Comparison of ENCODE assay signal across 8 mouse cellular contexts in the genomic region with DNA sequence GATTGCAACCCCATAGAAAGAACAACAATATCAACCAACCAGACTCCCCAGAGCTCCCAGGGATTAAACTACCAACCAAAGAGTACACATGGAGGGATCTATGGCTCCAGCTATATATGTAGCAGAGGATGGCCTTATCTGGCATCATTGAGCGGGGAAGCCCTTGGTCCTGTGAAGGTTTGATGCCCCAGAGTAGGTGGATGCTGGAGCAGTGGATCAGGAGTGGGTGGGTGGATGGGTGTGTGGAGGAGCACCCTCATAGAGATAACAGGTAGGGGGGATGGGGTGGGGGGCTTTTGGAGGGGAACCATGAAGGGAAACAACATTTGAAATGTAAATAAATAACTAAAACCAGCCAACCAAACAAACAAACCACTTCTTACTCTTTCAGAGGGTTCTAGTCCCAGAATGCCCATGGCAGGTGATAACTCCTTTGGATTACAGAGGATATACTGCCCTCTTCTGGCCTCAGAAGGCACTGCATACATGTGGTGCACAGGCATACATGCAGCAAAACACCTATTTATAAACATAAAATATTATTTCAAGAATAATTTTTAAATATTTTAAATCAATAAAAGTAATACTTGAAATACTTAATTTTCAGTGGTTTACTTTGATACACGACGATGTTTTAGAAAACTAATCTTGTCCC.
DNase-seq lines count a peak whose midpoint lies in the region; ATAC-seq and TF ChIP-seq lines count a peak whose summit lies in the region.

No protein-coding gene starts in this region.

- no peak overlapping the region for H3K4me3 ChIP-seq in neural tube, embryonic 15.5 days (replicated peaks)
- no peak overlapping the region for H3K4me3 ChIP-seq in bone marrow, adult 2 months (replicated peaks; ENCODE audit: control insufficient read depth, low read depth, low read length)
- no peak overlapping the region for H3K4me3 ChIP-seq in midbrain, embryonic 11.5 days (ENCODE audit: low read depth, low read length)

- H3K4me1 ChIP-seq in neural tube, embryonic 15.5 days = no peaks in the 10 kb centered on the region
- H3K4me1 ChIP-seq in bone marrow, adult 2 months (ENCODE audit: control insufficient read depth, insufficient read depth, low read length) = no peaks in the 10 kb centered on the region
- no peaks in the 10 kb centered on the region for H3K4me1 ChIP-seq in midbrain, embryonic 11.5 days (ENCODE audit: control insufficient read depth, insufficient read depth, low read length)

- H3K36me3 ChIP-seq in neural tube, embryonic 15.5 days = no peaks in the 10 kb centered on the region
- no peaks in the 10 kb centered on the region for H3K36me3 ChIP-seq in midbrain, embryonic 11.5 days (ENCODE audit: control insufficient read depth, insufficient read depth, low read length)

- H3K9ac ChIP-seq in neural tube, embryonic 15.5 days (replicated peaks) = no peak overlapping the region
- no peak overlapping the region for H3K9ac ChIP-seq in midbrain, embryonic 11.5 days (ENCODE audit: low read length)

- H3K9me3 ChIP-seq in neural tube, embryonic 15.5 days (replicated peaks) = no peaks in the 10 kb centered on the region
- H3K9me3 ChIP-seq in midbrain, embryonic 11.5 days (ENCODE audit: control insufficient read depth, low read length) = no peaks in the 10 kb centered on the region

- DNase-seq in cerebellum, postnatal 36 days = peak; percentile 3 to 6
- DNase-seq in cerebellum, adult 9-10 months = no peak
- DNase-seq in neural tube, embryonic 10.5 days (ENCODE audit: extremely low spot score, low spot score) = peak; percentile 37
- peak; percentile 80 for DNase-seq in midbrain, embryonic 11.5 days (ENCODE audit: low spot score, missing footprints)
- DNase-seq in heart, adult 11 months = no peak

- TF ChIP-seq POLR2A in bone marrow, adult 2 months (IDR thresholded peaks at IDR 0.05; ENCODE audit: borderline replicate concordance, control insufficient read depth, low read depth, low read length) = no peak

- TF ChIP-seq CTCF in bone marrow, adult 2 months (IDR thresholded peaks at IDR 0.05; ENCODE audit: control insufficient read depth, insufficient read depth, low read length) = peak; percentile 20; the same call in 1 of the 2 replicates

- 61% methylated on average over 3 of the region's 3 CpGs for WGBS in neural tube, embryonic 15.5 days
- 62% methylated on average over 3 of the region's 3 CpGs for WGBS in bone marrow, adult 2 months
- 54% methylated on average over 3 of the region's 3 CpGs for WGBS in midbrain, embryonic 11.5 days

- no peak for ATAC-seq in neural tube, embryonic 15.5 days (ENCODE audit: low FRiP score)
- peak; percentile 27 to 56; a peak in 1 of 4 replicates for ATAC-seq in hematopoietic stem cell, adult 5-6 weeks (replicated peaks in 1 of 2; ENCODE audit: insufficient read depth in 1 of 2, low FRiP score in 2 of 2, low TSS enrichment in 1 of 2, low read depth in 1 of 2, poor library complexity in 2 of 2, severe bottlenecking in 2 of 2)
- ATAC-seq in midbrain, embryonic 11.5 days (ENCODE audit: low FRiP score) = peak; percentile 78

- H3K4me2 ChIP-seq in neural tube, embryonic 15.5 days = no peak overlapping the region
- no peak overlapping the region for H3K4me2 ChIP-seq in midbrain, embryonic 11.5 days

- no peak overlapping the region for H3K27ac ChIP-seq in neural tube, embryonic 15.5 days (replicated peaks)
- H3K27ac ChIP-seq in bone marrow, adult 2 months (ENCODE audit: control insufficient read depth, insufficient read depth, low read depth, low read length, poor library complexity) = no peak overlapping the region
- H3K27ac ChIP-seq in midbrain, embryonic 11.5 days (ENCODE audit: low read depth, low read length) = no peak overlapping the region

- no peaks in the 10 kb centered on the region for H3K27me3 ChIP-seq in neural tube, embryonic 15.5 days (replicated peaks)
- no peaks in the 10 kb centered on the region for H3K27me3 ChIP-seq in midbrain, embryonic 11.5 days (ENCODE audit: control insufficient read depth, insufficient read depth, low read length)

Comparison
In these comparisons a context has a peak if more than half of its experiments do, and no peak if none do; other contexts are left out.
1. DNase-seq: peak in cerebellum, postnatal 36 days (2 of 2), neural tube, embryonic 10.5 days (single experiment) and midbrain, embryonic 11.5 days (single experiment); none in cerebellum, adult 9-10 months (single experiment) and heart, adult 11 months (single experiment).